Mouse (Mus musculus): ENCODE measurements around the gene Batf2. TPM values are rescaled to one million over a fixed set of nuclear protein-coding genes. Genes with fewer than 3 reads are reported as not detected.

Gene Batf2
- 0.15 TPM in 1 of 2 replicates, not detected in the other for polyA plus RNA-seq (2012; rRNA removed)

DNA sequence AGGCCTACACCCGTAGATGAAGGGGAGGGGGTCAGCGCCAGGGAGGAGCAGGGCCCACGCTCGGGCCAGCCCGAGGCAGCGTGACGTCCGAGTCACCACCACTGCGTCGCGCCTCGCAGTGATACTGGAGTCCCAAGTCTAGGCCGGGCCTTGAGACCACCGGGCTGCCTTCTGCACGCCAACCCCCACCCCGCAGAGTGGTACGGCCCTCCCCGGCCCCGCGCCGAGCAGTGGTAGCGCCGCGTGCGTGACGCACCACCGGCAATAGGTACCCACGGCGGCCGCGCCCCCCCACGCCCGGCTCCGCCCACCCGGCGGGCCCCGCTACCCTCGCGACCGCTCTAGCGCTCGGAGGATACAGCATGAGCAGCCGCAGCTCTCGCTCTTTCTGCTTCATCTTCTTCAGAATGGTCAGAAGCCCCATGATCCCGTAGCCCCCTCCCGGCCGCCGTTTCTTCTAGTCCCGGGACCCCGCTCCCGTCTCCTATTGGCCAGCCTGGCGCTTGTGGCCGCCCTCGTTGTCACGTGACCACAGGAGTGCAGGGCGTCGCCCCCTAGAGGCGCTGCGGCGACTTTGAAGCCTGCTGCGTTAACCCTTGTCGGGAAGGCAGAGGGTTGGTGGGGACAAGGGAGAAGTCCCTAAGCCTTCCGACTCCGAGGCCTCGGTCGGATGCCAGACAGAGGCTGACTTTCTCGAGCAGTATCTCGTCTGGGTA, at the start of gene Batf2:
TSS of gene Batf2 (plus strand) at position 306 of the 716 bp plus-strand sequence.

DNA sequence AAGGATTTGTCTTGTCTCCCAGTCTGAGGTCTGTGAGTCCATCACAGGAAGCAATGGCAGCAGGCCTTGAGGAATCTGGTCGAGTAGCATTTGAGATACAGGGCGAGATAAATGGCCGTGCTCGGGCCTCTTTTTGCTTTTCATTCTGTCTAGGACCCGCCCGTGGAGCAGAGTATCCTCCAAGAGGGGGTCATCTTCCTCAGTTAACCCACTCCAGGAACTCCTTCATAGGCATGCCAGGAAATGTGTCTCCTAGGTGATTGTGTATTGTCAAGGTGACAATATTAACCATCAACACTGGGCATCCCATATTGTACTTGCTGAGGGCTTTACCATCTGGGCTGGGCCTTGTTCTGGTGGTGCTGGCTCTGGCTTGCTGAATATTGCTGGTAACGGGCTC, 46.7 kb upstream of the Batf2 start, which contains the start of gene AC131692.1:
TSS of gene AC131692.1 (plus strand) at position 301 of the 400 bp plus-strand sequence.

DNA sequence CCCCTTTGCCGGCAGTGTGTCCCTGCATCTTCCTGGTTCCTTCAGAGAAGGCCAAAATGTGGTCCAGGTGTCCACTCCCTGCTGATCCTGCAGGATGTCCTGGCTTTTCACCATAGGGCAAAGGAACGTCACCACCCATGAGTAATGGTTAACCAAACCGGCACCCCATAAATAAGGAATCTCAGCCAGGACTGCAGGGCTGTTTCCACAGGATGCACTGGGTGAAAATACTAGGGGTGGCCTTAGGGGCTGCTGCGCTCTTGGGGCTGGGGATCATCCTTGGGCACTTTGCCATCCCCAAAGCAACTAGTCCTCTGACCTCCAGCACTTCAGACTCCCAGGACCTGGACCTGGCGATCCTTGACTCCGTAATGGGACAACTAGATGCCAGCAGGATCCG, 35.2 kb upstream of the Batf2 start, which contains the start of gene Naaladl1:
TSS of gene Naaladl1 (plus strand) at position 197 of the 400 bp plus-strand sequence.

DNA sequence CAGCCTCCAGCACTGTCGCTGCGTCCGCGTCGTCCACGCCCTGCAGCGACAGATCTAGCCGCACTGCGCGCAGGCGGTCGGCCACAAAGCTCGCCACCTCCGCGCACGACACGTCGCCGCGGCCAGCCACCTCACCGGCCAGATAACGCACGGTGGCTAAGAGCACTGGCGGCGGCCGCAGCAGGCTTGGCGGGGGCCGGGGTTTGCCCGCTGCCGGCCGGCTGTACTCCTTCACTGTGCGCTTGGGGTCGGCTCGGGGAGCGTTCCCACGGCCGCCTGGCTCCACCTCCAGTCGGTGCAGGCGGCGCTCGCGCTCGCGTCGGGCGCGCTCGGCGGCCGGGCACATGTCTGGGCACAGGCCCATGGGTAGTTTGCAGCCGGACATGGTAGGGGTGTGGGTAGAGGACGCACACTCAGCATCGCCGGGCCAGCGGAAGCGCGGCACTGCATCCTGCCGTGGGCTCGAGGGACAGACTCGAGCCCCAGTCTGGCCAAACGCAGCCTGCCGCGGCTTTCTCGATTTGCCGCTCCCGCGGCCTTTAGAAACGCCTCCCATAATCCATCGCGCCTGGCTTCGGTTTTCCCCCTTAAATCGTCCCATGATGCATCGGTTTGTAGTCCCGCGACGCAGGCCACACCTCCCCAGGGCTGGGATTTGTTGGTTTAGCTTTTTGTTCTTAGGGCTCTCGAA, 22.7 kb upstream of the Batf2 start, which contains the start of gene Sac3d1:
TSS of gene Sac3d1 (minus strand) at position 665 of the 691 bp plus-strand sequence.

DNA sequence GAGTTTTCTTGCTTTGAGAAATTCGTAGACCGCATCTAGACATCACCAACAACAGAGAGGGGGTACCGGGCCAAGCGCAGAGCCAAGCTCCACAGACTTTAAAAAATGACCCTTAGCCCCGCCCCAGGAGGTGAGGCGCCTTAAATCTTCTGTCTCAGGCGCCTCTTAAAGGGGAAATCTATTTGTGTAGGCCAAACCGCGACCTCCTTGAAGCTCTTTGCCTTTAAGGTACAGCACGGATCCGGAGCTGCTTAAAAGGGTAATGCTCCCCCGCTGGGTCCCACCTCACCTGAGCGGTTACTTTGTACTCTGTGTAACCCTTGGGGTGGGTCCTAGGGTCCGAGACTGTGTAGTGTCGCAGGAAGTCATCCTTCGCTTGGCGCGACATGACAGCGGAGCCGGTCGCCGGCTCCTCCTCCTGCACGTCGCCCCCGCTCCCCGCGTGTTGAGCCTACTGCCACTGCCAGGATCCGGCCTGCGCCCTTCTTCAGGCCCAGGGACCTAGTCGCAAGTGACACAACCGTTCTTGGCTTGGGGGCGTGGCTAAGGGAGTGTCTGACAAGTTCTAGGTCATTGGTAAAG, 12.9 kb upstream of the Batf2 start, which contains the start of gene Snx15:
TSS of gene Snx15 (minus strand) at position 545 of the 582 bp plus-strand sequence.

DNA sequence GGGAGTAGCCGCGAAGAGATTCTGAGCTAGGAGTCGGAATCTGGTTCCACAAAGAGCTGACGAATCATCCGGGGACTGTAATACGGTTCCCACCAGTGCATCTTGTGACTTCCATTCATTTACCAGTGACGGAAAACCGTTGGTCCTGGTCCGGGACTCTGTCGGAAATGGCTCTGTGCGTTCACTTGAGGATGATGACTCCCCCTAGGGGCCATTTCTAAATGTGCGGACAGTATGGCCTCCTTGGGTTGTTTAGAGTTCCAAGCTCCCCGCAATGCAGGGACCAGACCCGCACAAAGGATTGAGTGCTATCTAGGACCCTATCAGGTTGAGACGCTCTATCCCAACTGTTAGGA, 589 bp downstream of the Batf2 start, which contains the start of gene Arl2:
TSS of gene Arl2 (minus strand) at position 155 of the 356 bp plus-strand sequence.

DNA sequence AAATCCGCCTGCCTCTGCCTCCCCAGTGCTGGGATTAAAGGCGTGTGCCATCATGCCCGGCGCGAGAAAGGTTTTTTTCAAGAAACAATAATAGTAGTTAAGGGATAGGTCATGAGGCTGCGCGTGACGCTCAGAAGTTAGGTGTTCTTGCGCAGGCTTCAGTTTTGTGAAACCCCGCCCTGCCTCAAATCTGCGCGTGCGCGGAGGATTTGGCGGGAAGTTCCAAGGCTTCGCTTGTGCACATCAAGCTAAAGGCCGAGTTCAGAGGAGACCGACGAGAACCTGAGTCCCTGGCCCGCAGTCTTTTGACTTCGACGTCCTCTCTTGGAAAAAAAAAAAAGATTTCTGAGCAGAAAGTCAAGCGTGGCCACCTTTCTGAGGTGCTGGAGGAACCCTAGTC, 43.3 kb downstream of the Batf2 start, which contains the start of gene Majin:
TSS of gene Majin (plus strand) at position 258 of the 400 bp plus-strand sequence.

Other genes starting within 250 kb of the Batf2 start
- gene Tigd3, start 246.8 kb upstream of the Batf2 start, polyA plus RNA-seq (2012; rRNA removed) = 12.6 and 14.4 TPM in 2 replicates
- gene Dpf2, start 228.0 kb upstream of the Batf2 start, polyA plus RNA-seq (2012; rRNA removed) = 147 and 151 TPM in 2 replicates
- 17.8 and 18.1 TPM in 2 replicates for gene Cdc42ep2, start 216.2 kb upstream of the Batf2 start, polyA plus RNA-seq (2012; rRNA removed)
- gene Pola2, start 176.8 kb upstream of the Batf2 start, polyA plus RNA-seq (2012; rRNA removed) = 27.5 and 30.6 TPM in 2 replicates
- gene Slc22a20, start 154.8 kb upstream of the Batf2 start, polyA plus RNA-seq (2012; rRNA removed) = not detected in 2 replicates
- gene Capn1, start 125.1 kb upstream of the Batf2 start, polyA plus RNA-seq (2012; rRNA removed) = 8.7 and 8.9 TPM in 2 replicates
- 19.9 and 20.2 TPM in 2 replicates for gene Syvn1, start 94.4 kb upstream of the Batf2 start, polyA plus RNA-seq (2012; rRNA removed)
- gene Mrpl49, start 83.2 kb upstream of the Batf2 start, polyA plus RNA-seq (2012; rRNA removed) = 44.9 and 46.3 TPM in 2 replicates
- 1,265 and 1,281 TPM in 2 replicates for gene Fau, start 83.1 kb upstream of the Batf2 start, polyA plus RNA-seq (2012; rRNA removed)
- 31.8 and 33.0 TPM in 2 replicates for gene Znhit2, start 79.8 kb upstream of the Batf2 start, polyA plus RNA-seq (2012; rRNA removed)
- 99.6 and 104 TPM in 2 replicates for gene Tm7sf2, start 72.6 kb upstream of the Batf2 start, polyA plus RNA-seq (2012; rRNA removed)
- gene Vps51, start 63.8 kb upstream of the Batf2 start, polyA plus RNA-seq (2012; rRNA removed) = 87.7 and 91.1 TPM in 2 replicates
- 0.17 TPM in 1 of 2 replicates, not detected in the other for gene Tmem262, start 61.0 kb upstream of the Batf2 start, polyA plus RNA-seq (2012; rRNA removed)
- gene Gm28374, start 58.7 kb upstream of the Batf2 start, polyA plus RNA-seq (2012; rRNA removed) = 1.5 and 1.6 TPM in 2 replicates
- 86.3 and 98.7 TPM in 2 replicates for gene Zfpl1, start 56.0 kb upstream of the Batf2 start, polyA plus RNA-seq (2012; rRNA removed)
- gene Cdca5, start 56.0 kb upstream of the Batf2 start, polyA plus RNA-seq (2012; rRNA removed) = 4.4 and 4.7 TPM in 2 replicates
- gene AC131692.1, start 46.6 kb upstream of the Batf2 start, polyA plus RNA-seq (2012; rRNA removed) = 0.09 and 0.18 TPM in 2 replicates
- gene Naaladl1, start 35.2 kb upstream of the Batf2 start, polyA plus RNA-seq (2012; rRNA removed) = 0.59 and 0.63 TPM in 2 replicates
- 51.8 and 53.5 TPM in 2 replicates for gene Sac3d1, start 22.3 kb upstream of the Batf2 start, polyA plus RNA-seq (2012; rRNA removed)
- 55.8 and 56.8 TPM in 2 replicates for gene Snx15, start 12.7 kb upstream of the Batf2 start, polyA plus RNA-seq (2012; rRNA removed)
- gene Arl2, start 565 bp downstream of the Batf2 start, polyA plus RNA-seq (2012; rRNA removed) = 107 and 108 TPM in 2 replicates
- 0.05 TPM in 1 of 2 replicates, not detected in the other for gene Majin, start 43.4 kb downstream of the Batf2 start, polyA plus RNA-seq (2012; rRNA removed)
- 0.11 TPM in 1 of 2 replicates, not detected in the other for gene Gpha2, start 85.4 kb downstream of the Batf2 start, polyA plus RNA-seq (2012; rRNA removed)
- 152 TPM in 2 replicates for gene Ppp2r5b, start 94.9 kb downstream of the Batf2 start, polyA plus RNA-seq (2012; rRNA removed)
- gene Atg2a, start 100.7 kb downstream of the Batf2 start, polyA plus RNA-seq (2012; rRNA removed) = 17.8 and 20.5 TPM in 2 replicates
- 147 and 154 TPM in 2 replicates for gene Ehd1, start 135.7 kb downstream of the Batf2 start, polyA plus RNA-seq (2012; rRNA removed)
- gene Cdc42bpg, start 165.5 kb downstream of the Batf2 start, polyA plus RNA-seq (2012; rRNA removed) = 3.8 and 3.9 TPM in 2 replicates
- gene Men1, start 194.0 kb downstream of the Batf2 start, polyA plus RNA-seq (2012; rRNA removed) = 94.3 and 100.0 TPM in 2 replicates
- gene Map4k2, start 200.2 kb downstream of the Batf2 start, polyA plus RNA-seq (2012; rRNA removed) = 137 and 144 TPM in 2 replicates
- gene Sf1, start 222.7 kb downstream of the Batf2 start, polyA plus RNA-seq (2012; rRNA removed) = 105 and 134 TPM in 2 replicates
- 4.8 and 13.2 TPM in 2 replicates for gene Pygm, start 243.4 kb downstream of the Batf2 start, polyA plus RNA-seq (2012; rRNA removed)